Mouse (Mus musculus) testis, postnatal 10 days (tissue): Measurements from ENCODE around the gene Syt3.

Experiments used
- DNase-seq: peaks from one replicate; pipeline ENCODE4 v3.0.0; 2021; ENCODE audit warnings: low spot score

The Syt3 gene

DNA sequence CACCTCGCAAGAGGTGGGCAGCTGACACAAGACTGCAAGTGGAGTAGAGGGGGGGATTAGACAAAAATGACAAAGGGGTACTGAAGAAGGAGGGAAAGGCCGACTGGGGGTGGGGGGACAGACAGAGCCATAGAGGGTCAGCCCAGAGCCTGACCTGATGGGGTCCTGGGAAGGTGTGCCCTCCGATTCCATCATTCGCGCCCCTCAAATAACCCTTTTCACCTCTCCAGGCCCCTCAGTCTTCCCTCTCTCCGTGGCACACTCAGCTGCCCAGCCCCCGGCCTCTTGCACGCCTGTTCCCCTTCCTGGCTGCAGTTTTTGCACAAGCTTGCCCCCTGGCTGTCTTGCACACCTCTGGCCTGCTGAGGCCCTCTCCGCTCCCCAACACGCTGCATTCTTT, 26.4 kb upstream of the Syt3 start:
- no peak for DNase-seq

DNA sequence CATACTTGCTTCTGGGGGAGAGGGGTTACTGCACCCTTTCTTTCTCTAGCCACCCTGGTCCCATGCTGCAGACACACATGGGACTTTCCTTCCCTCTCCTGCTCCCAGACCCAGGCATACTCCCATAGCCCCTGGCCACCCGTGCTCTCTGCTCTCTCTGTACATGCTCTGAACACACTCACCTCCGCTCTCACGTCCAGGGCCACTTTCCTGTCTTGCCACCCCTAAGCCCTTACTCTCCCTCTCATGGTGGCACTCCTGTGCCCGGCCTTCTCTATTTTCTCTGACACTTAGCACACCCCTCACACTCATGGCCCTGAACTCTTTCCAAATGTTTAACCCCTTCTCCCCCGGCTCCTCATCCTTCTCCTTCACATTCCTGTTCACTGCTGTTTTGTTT, 25.9 kb upstream of the Syt3 start:
- DNase-seq = no peak

DNA sequence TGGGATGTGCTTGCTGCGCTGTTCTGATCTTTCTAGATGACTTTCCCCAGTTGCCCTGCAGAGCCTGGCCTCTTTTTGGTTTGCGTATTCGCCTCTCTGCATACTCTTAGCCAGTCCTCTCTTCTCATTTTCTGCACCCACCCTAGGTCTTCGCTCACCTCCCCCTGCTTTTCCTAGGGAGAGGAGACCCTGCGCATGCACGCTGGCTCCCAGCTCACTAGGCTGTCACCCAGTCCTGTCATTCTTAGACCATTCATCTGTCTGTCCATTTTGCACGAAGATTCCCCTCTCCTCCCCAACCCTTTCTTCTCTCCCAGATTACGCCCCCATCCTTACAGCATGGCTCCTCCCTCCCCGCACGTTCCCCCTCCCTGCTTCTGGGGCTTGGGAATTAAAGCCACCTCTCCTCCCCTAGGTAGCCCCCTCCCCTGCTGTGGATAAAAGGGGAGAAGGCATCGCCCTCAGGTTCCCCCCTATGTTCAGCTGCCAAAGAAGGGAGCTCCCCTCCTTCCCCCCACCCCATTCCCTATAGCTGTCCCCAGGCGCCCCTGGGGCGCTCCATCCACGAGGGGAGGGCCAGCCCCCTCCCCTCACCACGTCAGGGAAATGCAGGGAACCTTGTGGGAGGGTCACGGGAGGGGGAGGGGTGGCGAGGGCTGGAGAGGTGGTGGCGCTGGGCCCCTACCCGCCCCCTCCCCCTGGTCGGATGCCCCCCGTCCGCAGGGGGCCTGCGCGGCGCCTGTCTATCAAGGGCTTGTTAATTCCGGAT, 24.8 kb upstream of the Syt3 start:
- peak; percentile 58 for DNase-seq

DNA sequence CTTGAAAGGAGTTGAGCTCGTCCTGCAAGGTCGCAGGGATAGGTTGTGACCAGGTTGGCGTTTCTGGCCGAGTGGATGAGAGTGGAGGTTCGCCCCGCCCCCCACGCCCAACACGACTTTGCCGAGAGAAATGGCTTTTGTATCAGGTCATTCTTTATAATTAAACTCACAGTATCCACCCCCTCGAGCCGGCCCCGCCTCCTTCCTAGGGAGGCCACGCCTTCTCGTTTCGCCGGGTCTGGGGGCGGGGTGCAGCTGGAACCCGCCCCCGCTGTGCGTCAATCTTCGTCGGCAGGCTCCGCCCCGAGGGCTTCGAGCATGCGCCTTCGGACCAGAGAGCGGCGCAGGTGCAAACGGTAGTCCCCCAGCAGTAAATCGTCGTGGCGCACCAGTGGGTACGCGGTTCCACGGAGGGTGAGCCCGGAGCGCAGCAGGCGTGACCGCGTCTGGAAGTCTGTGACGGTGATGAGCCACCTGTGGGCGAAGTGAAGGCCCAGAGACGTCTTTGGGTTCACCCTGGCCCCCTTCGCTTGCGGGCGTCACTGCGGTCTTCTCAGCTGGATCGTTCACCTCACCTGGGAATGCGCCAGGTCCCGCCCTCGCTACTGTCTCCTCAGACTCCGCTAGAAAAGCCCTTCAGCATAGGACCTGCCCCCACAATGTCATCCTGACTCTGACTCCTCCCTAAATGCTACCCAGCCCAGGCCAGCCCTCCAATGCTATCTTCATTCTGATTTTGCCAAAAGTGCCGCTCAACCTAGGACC, 23.8 kb upstream of the Syt3 start:
- peak; percentile 97 for DNase-seq

DNA sequence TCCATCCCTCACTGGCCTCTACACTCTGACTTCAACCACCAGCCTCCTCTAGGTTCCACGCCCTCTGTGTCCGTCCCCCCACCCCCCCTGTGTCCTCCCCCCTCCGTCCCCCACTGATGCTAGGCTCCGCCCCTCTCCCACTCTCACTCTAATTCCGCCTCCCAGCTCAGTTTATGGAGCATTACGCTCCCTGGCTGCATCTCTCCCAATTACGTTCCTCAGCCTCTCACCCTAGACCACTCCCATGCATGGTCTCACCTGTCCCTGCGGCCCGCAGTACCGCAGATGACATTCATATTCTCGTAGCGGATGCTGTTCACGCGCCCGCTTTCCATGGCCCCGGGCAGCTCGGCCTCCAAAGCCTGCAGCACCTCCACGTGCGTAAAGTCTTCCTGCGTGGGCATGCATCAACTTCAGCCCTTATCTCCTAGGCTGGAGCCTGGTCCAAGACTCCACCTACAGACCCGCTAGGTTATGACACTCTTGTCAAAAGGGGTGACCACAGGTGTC, 23.1 kb upstream of the Syt3 start:
- no peak for DNase-seq

DNA sequence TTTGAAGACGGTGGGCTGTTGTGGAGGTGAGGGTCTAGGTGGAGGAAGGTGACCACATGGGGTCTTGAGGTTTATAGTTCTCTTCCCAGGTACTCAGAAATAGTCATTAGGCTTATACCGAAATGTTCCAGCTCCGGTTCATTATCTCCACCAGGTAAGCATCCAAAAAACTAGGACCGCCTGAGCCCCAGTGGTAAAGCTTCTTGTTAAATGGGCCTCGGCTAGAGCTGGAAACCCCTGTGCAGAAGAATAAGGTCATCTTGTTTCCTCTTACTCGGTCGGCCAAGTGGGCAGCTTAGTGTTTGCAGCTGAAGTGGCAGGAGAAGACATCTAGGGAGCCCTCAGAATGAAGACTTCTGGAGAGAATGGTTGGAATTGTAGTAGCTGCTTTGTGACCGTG, 11.2 kb upstream of the Syt3 start:
- peak; percentile 33 for DNase-seq

DNA sequence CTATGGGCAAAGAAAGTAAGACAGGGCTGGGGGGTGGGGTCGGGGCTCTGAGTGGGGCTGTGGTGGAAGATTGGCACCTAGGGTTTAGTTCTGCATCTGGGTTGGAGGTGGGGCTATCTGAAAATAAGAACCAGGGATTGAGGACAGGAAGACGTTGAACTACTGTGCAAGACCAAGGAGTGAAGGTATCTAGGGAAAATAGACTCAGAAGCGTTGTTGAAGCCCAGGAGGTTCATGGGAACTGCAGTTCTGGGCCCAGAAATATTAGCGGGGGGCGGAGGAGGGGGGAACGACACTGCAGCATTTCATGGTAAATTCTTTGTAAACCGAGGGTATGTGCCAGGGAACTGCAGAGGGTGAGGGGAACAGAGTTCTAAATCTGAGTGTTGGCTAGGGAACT, 10.4 kb upstream of the Syt3 start:
- no peak for DNase-seq

DNA sequence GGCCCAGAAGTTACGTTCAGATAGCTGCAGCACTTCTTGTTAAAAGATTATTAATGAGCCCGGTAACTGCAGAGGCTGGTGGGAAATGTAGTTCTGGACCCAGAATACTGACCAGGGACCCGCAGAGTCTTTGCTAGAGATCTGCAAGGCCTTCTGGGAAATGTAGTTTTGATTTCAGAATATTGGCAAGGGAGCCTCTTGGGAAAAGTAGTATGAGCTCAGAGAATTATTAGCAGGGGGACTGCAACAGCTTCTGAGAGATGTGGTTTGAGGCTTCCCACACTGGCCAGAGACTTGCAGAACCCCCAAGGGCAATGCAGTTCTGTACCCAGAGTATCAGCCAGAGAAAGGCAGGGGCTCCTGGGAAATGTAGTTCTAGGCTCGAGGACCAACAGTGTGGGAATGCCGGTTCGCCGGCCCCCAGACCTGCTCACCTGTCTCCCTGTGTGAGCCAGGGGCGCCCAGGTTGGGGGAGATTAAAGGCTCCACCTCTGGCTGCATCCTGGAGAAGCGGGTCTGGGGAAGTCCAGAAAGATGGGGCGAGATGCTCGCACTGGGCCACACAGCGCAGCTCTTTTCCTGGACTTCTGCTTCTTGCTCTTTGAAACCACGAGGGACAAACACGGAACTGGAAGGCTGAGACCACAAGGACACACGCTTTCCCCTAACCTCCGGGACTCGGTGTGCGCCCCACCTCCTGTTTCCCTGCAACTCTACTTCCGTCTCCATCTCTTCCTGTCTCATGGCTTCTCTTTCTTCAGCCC, 9.8 kb upstream of the Syt3 start:
- peak; percentile 70 for DNase-seq

DNA sequence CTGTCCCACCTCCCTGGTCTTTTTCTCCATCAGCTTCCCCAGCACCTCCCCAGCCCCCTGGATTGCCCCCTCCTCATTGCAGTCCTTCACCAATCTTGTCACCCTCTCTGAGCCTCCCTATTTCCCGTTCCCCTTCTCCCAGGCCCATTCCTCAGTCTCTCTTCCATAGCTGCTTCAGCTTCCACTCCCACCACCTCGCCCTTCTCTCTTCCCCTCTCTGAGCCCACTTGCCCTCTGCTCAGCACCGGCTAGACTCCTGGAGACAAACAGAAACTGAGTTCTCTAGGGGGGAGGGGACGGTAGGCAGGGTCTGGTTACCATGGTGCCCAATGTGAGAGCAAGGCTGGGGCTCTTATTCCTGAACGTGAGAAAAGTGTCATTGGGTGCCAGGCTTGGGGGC, 9.1 kb upstream of the Syt3 start:
- DNase-seq = no peak

DNA sequence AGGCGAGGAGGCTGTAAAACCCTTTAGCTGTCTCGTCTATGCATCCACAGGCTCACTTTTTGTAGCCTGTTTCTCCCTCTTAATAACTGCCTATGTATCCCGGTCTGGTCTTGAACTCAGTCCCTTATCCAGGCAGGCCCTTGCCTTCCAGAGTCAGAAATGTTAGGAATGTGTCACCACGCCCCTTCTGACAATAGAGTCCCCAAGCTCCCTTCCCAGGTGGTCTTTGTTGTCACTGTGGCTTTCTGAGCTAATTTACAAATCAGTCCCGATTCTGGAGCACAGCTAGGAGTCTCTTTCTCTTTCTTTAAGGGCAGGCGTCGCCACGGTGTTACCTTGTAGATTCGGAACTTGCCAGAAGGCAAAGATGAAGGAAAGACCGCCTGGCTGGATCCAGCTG, 8.7 kb upstream of the Syt3 start:
- DNase-seq = no peak

DNA sequence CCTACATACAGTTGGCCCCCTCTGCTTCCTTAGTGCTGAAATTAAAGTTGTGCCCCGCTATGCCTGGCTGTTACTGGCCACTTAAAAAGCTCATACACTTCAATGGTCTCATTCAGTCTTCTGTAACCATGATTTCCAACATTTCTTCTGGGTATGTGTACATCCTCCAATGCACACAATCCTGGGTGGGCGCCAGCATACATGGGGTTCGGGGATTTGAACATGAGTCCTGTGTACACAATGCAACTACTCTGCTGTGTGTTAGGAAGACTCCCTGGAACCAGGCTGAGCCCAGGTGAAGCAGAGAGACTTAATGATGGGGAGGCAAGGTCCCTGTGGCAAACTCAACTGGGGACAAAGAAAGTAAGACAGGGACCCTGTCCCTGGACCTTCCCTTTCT, 8.1 kb upstream of the Syt3 start:
- DNase-seq = no peak

DNA sequence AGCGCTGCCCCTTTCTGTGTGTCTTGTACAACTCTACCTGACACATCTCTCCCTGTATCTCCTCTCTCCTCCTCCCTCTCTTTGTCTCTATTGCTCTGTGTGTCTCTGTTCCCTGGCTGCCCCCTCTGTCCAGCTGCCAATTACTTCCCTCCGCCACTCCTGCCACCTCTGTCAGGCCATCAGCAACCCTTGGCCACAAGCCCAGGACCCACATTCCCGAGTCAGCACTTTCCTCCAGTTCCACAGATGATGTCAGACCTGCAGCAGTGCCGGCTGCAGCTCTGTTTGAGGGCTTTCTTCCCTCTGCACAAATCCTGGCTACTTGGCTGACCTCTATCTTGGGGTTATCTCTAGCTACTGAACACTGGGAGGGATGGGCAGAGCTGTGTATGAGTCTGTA, 5.6 kb upstream of the Syt3 start:
- DNase-seq = no peak

DNA sequence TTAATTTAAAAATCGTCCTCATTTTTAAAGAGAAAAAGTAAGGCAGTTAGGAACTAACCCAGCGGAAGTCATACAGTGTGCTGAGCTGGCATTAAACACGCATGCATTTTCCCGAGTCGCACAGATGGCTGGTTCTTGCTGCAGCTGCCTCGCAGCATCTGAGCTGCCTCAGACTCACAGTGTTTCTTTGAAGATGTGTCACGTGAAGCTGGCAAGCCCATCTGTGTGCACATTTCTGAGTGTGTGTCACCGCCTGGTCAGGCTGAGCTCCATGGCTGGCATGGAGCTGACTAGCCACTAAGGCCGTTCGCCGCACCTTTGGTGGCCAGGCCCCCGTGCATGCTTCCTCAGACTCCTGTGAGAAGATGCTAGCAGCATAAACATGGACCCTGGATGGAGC, 1.4 kb upstream of the Syt3 start:
- DNase-seq = no peak

DNA sequence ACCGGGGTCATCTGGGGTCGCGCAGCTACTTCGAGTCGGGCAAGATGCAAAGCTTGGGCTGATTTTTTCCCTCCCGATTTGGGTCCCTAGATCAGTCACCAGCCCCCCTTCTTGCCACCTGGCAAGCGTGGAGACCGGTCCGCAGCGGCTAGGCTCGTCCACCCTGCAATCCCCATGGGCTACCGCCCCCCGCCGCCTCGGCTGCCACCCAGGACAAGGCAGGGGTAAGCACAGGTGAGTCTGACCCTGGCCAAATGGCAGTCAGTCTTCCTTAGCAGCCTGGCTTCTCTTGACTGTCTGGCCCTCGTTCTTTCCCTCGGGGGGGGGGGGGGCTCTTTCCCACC, 786 bp downstream of the Syt3 start:
- DNase-seq = peak; percentile 56

DNA sequence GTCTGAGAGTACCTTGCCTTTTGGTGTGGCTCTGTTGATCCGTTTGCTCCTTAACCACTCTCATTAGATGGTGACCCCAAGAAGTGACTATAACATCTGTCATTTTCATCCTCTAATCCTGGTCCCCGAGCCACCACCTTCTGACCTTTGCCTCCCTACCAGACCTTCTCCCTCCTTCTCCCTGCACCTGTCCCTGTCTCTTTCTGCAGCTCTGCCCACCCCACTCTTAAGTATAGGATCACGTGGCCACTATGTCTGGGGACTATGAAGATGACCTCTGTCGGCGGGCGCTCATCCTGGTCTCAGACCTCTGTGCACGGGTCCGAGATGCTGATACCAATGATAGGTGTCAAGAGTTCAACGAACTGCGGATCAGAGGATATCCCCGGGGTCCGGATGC, 1.8 kb downstream of the Syt3 start, which contains the start of gene 1700008O03Rik:
Gene 1700008O03Rik, minus strand, starts transcription at position 101 of the 400 bp plus-strand sequence.
- DNase-seq = no peak

DNA sequence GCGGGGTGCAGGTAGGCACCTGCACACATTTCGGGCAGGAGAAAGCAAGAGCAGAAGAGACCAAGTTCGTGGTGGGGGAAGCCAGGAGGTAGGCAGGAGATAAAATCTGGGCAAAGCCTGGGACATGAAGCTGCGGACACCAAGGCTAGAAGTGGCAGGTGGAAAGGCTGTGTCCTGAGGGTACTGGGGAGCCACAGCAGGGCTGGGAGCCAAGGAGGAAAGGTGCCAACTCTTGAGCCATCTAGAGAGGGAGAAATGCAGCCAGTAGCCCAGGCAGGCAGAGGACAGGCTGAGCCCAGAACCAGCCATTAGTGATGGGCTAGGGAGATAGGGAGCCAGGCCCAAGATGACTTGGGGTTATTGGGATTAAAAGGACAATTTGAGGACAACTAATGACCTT, 7.9 kb downstream of the Syt3 start:
- no peak for DNase-seq

DNA sequence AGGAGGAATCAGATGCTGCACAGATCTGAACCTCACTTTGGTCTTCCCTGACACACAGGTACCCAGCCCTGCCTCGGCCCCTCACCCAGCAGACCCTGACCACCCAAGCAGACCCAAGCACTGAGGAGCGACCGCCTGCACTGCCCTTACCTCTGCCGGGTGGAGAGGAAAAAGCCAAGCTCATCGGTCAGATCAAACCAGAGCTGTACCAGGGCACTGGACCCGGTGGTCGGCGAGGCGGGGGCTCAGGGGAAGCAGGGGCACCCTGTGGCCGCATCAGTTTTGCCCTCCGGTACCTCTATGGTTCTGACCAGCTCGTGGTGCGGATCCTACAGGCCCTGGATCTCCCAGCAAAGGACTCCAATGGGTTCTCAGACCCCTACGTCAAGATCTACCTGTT, 8.4 kb downstream of the Syt3 start:
- DNase-seq = no peak

DNA sequence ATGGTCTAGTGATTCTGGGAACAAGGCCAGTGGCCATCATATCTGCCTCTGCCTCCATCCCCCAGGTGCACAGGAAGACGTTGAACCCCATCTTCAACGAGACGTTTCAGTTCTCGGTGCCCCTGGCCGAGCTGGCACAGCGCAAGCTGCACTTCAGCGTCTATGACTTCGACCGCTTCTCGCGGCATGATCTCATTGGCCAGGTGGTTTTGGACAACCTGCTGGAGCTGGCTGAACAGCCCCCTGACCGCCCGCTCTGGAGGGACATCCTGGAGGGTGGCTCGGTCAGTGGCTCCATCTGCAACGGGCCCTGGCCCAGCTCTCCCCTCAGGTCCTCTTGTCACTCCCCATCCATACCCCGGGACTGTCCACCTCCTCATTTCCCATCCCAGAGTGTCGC, 9.4 kb downstream of the Syt3 start:
- no peak for DNase-seq

DNA sequence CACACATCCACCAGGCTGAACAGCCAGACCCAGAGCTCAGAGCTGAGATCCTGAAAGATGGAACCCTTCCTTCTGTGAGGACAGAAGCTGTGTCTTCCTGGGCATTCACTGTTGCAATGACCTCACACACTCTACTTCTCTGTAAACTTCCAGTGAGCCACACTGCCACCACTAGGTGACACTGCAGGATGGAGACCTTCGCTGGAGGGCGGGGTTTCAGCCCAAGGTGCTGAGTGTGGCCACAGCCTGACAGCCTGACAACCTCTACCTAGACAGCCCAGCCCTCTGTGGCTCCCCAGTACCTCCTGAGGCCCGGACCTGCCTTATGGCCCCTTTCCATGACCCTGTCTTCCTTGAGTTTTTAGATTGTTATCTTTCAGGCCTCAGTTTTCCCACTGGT, 14.7 kb downstream of the Syt3 start:
- DNase-seq = peak; percentile 66

DNA sequence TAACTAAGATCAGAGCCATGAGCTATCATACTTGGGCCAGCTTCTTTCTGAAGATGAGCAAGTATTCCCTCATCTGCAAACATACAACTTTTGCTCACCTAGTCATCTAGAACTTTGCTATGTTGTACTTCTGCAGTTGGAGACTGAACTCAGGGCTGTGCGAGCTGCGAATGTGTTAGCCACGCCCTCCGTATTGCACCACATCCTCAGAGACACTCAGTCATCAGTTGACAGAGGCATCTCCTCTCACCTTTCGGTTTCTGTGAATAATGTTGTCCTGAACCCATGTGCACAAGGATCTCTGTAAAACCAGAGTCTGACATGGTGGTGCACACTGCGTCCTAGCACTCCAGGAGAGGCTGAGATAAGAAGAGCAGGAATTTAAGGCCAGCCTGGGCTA, 17.8 kb downstream of the Syt3 start:
- no peak for DNase-seq

DNA sequence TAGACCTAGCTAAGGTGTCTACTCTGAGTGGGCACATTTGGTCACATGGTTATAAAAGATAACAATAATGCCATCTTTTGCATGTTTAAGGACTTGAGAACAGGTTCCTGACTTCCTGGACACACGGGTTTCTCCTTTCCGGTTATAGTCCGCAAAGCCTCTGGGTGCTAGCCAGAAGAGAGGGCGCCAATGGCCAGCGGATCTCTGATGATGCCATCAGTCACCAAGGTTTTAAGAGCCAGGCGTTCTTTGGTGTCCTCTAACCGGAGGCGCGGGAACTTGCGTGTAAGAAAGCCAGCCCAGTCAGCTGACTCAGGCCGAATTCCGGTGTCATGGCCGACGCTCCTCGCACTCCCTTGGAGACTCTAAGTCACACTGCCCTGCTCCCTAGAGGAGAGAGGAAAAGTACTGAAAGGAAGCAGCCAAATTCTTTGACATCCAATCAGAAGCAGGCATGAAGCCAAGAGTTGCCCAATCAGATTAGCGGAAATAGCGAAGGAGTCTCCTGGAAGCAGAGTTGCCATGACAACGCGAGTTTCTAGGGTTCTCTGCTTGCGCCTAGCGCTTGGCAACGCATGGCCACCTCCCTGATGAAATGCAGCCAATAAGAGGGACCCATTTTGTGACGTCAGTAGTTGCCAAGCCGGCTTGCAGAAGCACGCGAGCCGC, 21.6 kb downstream of the Syt3 start:
- peak; percentile 89 for DNase-seq

DNA sequence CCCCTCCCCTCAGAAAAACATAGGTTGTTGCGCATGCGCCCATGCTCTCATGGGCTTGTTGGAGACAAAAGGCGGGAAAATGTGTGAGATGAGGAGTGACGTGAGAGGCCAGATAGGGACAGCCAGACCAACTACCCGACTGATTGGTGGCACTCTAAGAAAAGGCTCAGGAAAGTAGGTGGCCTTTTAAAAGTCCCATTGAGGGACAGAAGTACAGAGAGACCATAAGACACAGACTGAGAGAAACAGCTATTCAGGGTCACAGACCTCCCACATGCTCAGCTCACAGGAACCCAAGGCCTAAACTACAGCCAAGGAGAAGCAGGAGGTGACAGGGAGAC, 22.1 kb downstream of the Syt3 start:
- no peak for DNase-seq
